ENCODE assay signal across 8 mouse cellular contexts in the genomic region with DNA sequence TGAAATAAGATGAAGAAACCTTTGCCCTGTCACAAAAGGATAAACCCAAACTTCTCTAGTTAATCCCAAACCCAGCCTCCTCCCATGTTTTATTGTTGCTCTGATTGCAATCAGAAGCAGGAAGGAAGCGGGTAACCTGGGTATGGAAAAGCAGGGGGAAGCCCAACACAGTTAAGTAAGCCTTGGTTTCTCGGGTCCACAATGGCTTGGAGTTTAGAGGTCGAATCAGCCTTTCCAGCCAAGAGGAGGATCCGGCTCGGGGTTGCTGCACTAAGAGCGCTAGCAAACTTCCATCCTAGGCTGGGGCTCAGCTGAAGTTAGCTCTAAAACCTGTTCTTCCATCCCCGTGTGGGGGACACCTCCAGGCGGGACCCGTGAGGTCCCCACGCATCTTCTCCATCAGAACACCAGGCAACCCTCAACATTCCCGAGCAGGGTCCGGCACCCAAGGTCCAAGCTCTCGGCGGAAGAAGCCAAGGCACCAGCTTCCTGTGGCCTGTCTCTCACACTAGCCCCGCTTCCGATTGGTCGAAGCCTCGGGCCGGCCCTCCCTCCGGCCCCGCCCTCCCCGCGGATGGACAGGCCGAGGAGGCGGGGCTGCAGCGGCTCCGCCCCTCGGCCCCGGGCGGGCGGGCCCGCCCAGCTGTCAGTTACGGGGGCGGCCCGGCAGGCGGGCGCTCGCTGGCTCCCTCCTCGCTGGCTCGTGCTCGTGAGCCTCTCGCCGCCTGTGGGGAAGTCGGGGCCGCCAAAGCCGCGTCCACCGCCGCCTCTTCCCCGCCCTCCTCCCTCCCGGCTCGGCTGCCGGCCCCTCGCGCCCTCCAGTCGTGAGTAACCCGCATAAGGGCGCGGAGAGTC. TPM values are rescaled to one million over a fixed set of nuclear protein-coding genes. Genes with fewer than 3 reads are reported as not detected.
A peak's percentile ranks its signal among the peaks of the same experiment; 100 is the strongest.
DNase-seq lines count a peak whose midpoint lies in the region; ATAC-seq and TF ChIP-seq lines count a peak whose summit lies in the region.

Eea1 (plus strand) TSS at position 605 of the 855 bp plus-strand sequence.

- no peak for TF ChIP-seq CTCF in olfactory bulb, adult 2 months (IDR thresholded peaks at IDR 0.05; ENCODE audit: insufficient read depth, low read depth, low read length)

- WGBS in hindbrain, embryonic 10.5 days, result 1% methylated on average over 58 of the region's 59 CpGs
- WGBS in lung, embryonic 15.5 days, result 1% methylated on average over 47 of the region's 59 CpGs
- under 1% methylated on average over 58 of the region's 59 CpGs for WGBS in olfactory bulb, adult 2 months

- ATAC-seq in frontal cortex, adult (ENCODE audit: low TSS enrichment), result peak; percentile 95
- ATAC-seq in lung, embryonic 15.5 days (ENCODE audit: borderline replicate concordance, extremely low read depth, low FRiP score, low TSS enrichment), result peak; percentile 99

- H3K27ac ChIP-seq in hindbrain, embryonic 10.5 days, result peak within 1 kb of the TSS; percentile 93
- peak within 1 kb of the TSS; percentile 95 for H3K27ac ChIP-seq in lung, embryonic 15.5 days
- H3K27ac ChIP-seq in olfactory bulb, adult 2 months (ENCODE audit: insufficient read depth, low read depth, low read length), result peak within 1 kb of the TSS; percentile 22; the same call in 1 of the 2 replicates

- DNase-seq in Muller cell, postnatal 12 days (ENCODE audit: inconsistent ontology term), result peak; percentile 99
- peak; percentile 91 for DNase-seq in cerebellum, adult 9-10 months
- DNase-seq in hindbrain, embryonic 10.5 days (ENCODE audit: low spot score), result peak; percentile 93
- peak; percentile 57 for DNase-seq in layer of hippocampus, adult 9-10 months (ENCODE audit: low spot score)
- DNase-seq in thymus, adult 18-20 months, result peak; percentile 45 to 58

- H3K4me1 ChIP-seq in hindbrain, embryonic 10.5 days (replicated peaks), result peaks cover 20% of the 10 kb centered on the region
- peaks cover 16% of the 10 kb centered on the region for H3K4me1 ChIP-seq in lung, embryonic 15.5 days
- H3K4me1 ChIP-seq in olfactory bulb, adult 2 months (ENCODE audit: control insufficient read depth, insufficient read depth, low read length), result no peaks in the 10 kb centered on the region

- H3K27me3 ChIP-seq in hindbrain, embryonic 10.5 days (ENCODE audit: insufficient read depth, poor library complexity, severe bottlenecking), result no peaks in the 10 kb centered on the region
- H3K27me3 ChIP-seq in lung, embryonic 15.5 days, result no peaks in the 10 kb centered on the region

- peak within 1 kb of the TSS; percentile 71 for H3K9ac ChIP-seq in lung, embryonic 15.5 days

- no peaks in the 10 kb centered on the region for H3K9me3 ChIP-seq in hindbrain, embryonic 10.5 days
- H3K9me3 ChIP-seq in lung, embryonic 15.5 days, result no peaks in the 10 kb centered on the region

- H3K36me3 ChIP-seq in hindbrain, embryonic 10.5 days, result no peaks in the 10 kb centered on the region
- H3K36me3 ChIP-seq in lung, embryonic 15.5 days, result no peaks in the 10 kb centered on the region

- peak within 1 kb of the TSS; percentile 83 for H3K4me3 ChIP-seq in hindbrain, embryonic 10.5 days
- H3K4me3 ChIP-seq in lung, embryonic 15.5 days, result peak within 1 kb of the TSS; percentile 84
- H3K4me3 ChIP-seq in olfactory bulb, adult 2 months (ENCODE audit: insufficient read depth, low read depth, low read length), result peak within 1 kb of the TSS; percentile 77

- peak; percentile 54; the same call in 1 of the 2 replicates for TF ChIP-seq POLR2A in olfactory bulb, adult 2 months (IDR thresholded peaks at IDR 0.05; ENCODE audit: insufficient read depth, low read depth, low read length)

- H3K4me2 ChIP-seq in lung, embryonic 15.5 days, result peak within 1 kb of the TSS; percentile 93

RNA-seq across cellular contexts. Expression of gene Eea1, which starts in this region (rescaled TPM):
- 9.2 and 10.3 TPM in 2 replicates for polyA plus RNA-seq in hindbrain, embryonic 10.5 days (2016; fragmentation: Nextera tagmentation; extraction: Ambion mirVana)
- polyA plus RNA-seq in lung, embryonic 15.5 days (2015; fragmentation: Nextera tagmentation; extraction: Ambion mirVana), result 17.3 and 18.8 TPM in 2 replicates
- not detected in 2 replicates for polyA plus RNA-seq in olfactory bulb, adult 2 months (2012; ENCODE audit: insufficient read depth, insufficient read length, low replicate concordance, missing spikeins)

Comparison
In these comparisons a context has a peak if more than half of its experiments do, and no peak if none do; other contexts are left out.
1. Peak in every context shown above with its lines: DNase-seq, ATAC-seq, H3K4me3 ChIP-seq and H3K27ac ChIP-seq.
2. H3K27ac ChIP-seq: peak in every context shown above with its lines; median percentile 95 in lung, embryonic 15.5 days; 93 in hindbrain, embryonic 10.5 days; 22 in olfactory bulb, adult 2 months.